Mouse (Mus musculus) thymus, adult 2 months (tissue): ENCODE data around the gene Aco1. TPM values are rescaled to one million over a fixed set of nuclear protein-coding genes. Genes with fewer than 3 reads are reported as not detected.

Experiments
- DNase-seq: peaks from one replicate; pipeline ENCODE4 v3.0.0; 2021
- H3K27ac ChIP-seq: fragments of 200-500 bp; 2 replicates; pipeline ENCODE4 v1.5.1; 2012; ENCODE audit warnings: low read length, control low read depth; ENCODE audit not compliant: control insufficient read depth, insufficient read depth
- H3K27me3 ChIP-seq: fragments of 200-500 bp; 2 replicates; pipeline ENCODE4 v1.6.1; 2012; ENCODE audit warnings: mild to moderate bottlenecking, low read length, moderate library complexity, mixed read lengths; ENCODE audit not compliant: control insufficient read depth, insufficient read depth
- H3K36me3 ChIP-seq: fragments of 200-500 bp; 2 replicates; pipeline ENCODE4 v1.6.1; 2012; ENCODE audit warnings: mild to moderate bottlenecking, low read length, moderate library complexity; ENCODE audit not compliant: control insufficient read depth, insufficient read depth
- H3K4me1 ChIP-seq: fragments of 200-500 bp; replicated peaks from 2 replicates; pipeline ENCODE4 v1.6.1; 2012; ENCODE audit warnings: low read length; ENCODE audit not compliant: control insufficient read depth, insufficient read depth
- H3K4me3 ChIP-seq: fragments of 200-500 bp; 2 replicates; pipeline ENCODE4 v1.5.1; 2012; ENCODE audit warnings: mild to moderate bottlenecking, low read length, control low read depth, moderate library complexity; ENCODE audit not compliant: control insufficient read depth, insufficient read depth
- CTCF ChIP-seq: fragments of 200-500 bp; IDR thresholded peaks from 2 replicates; pipeline ENCODE4 v1.5.1; 2012; ENCODE audit warnings: mild to moderate bottlenecking, control low read depth, low read length, moderate library complexity, borderline replicate concordance; ENCODE audit not compliant: control insufficient read depth, poor library complexity, insufficient read depth; ENCODE audit errors: extremely low read depth
- POLR2A ChIP-seq: fragments of 200-500 bp; IDR thresholded peaks from 2 replicates; pipeline ENCODE4 v1.6.1; 2012; ENCODE audit warnings: mild to moderate bottlenecking, low read length, control low read depth, moderate library complexity; ENCODE audit not compliant: control insufficient read depth, poor library complexity, insufficient read depth; ENCODE audit errors: extremely low read depth
- WGBS: fragments of 180-500 bp; shearing (Covaris S2); methylation state at CpG from one replicate; pipeline ENCODE4 v1.1.7; 2018; 5-methylcytosine and 5-hydroxymethylcytosine counted together
- polyA plus RNA-seq: library from polyadenylated mRNA; depleted of rRNA; stranded (reverse); fragments of >200 nt; gene quantifications from 2 replicates; pipeline ENCODE4 v1.2.3, GENCODE M21; 2012

Aco1 gene
- polyA plus RNA-seq, 1 experiment, result 28.2 TPM

- TF ChIP-seq CTCF (no peak), POLR2A (no peak)
- Histone ChIP-seq H3K27me3 (no peaks in the 10 kb centered on the region), H3K27ac (no peak overlapping the region), H3K4me3 (no peak overlapping the region), H3K36me3 (no peaks in the 10 kb centered on the region), H3K4me1 (no peaks in the 10 kb centered on the region)
- WGBS, result 96% methylated on average over 2 of the region's 2 CpGs
- DNase-seq, result no peak
These were observed 13.3 kb downstream of the Aco1 start for GRCm38 (mm10) chr4:40156153-40156552.

- Histone ChIP-seq H3K4me1 (no peaks in the 10 kb centered on the region), H3K27me3 (no peaks in the 10 kb centered on the region), H3K36me3 (no peaks in the 10 kb centered on the region), H3K27ac (no peak overlapping the region), H3K4me3 (no peak overlapping the region)
- 96% methylated on average over 18 of the region's 18 CpGs for WGBS
- TF ChIP-seq CTCF (no peak), POLR2A (no peak)
- DNase-seq, result no peak
These were observed 14.0 kb downstream of the Aco1 start for GRCm38 (mm10) chr4:40156582-40157499.

GRCm38 (mm10) chr4:40157500-40158223 is 14.8 kb downstream of the Aco1 start:
- no peaks in the 10 kb centered on the region for H3K36me3 ChIP-seq
- no peaks in the 10 kb centered on the region for H3K4me1 ChIP-seq
- H3K4me3 ChIP-seq, result no peak overlapping the region
- WGBS, result 85% methylated on average over 5 of the region's 5 CpGs
- H3K27ac ChIP-seq, result no peak overlapping the region
- no peaks in the 10 kb centered on the region for H3K27me3 ChIP-seq
- DNase-seq, result no peak
- TF ChIP-seq CTCF, result no peak
- no peak for TF ChIP-seq POLR2A

GRCm38 (mm10) chr4:40158224-40158540 is 15.3 kb downstream of the Aco1 start:
- Histone ChIP-seq H3K27me3 (no peaks in the 10 kb centered on the region), H3K36me3 (no peaks in the 10 kb centered on the region), H3K27ac (no peak overlapping the region), H3K4me1 (no peaks in the 10 kb centered on the region), H3K4me3 (no peak overlapping the region)
- TF ChIP-seq POLR2A (no peak), CTCF (no peak)
- 92% methylated on average over 5 of the region's 5 CpGs for WGBS
- DNase-seq, result no peak

- DNase-seq, result no peak
- Histone ChIP-seq H3K4me3 (no peak overlapping the region), H3K4me1 (no peaks in the 10 kb centered on the region), H3K36me3 (0 out of 2 replicates have a peak, but pooled peaks cover 4% of the 10 kb centered on the region), H3K27me3 (no peaks in the 10 kb centered on the region), H3K27ac (no peak overlapping the region)
- 98% methylated on average over 8 of the region's 8 CpGs for WGBS
- TF ChIP-seq POLR2A (no peak), CTCF (no peak)
These were observed 17.9 kb downstream of the Aco1 start for GRCm38 (mm10) chr4:40160591-40161434.

GRCm38 (mm10) chr4:40163646-40164045 is 20.8 kb downstream of the Aco1 start:
- TF ChIP-seq POLR2A (no peak), CTCF (no peak)
- H3K27me3 ChIP-seq, result no peaks in the 10 kb centered on the region
- no peak overlapping the region for H3K4me3 ChIP-seq
- H3K4me1 ChIP-seq, result no peaks in the 10 kb centered on the region
- 95% methylated on average over 10 of the region's 10 CpGs for WGBS
- no peak overlapping the region for H3K27ac ChIP-seq
- H3K36me3 ChIP-seq, result 0 out of 2 replicates have a peak, but pooled peaks cover 4% of the 10 kb centered on the region
- DNase-seq, result no peak
